Mouse (Mus musculus): ENCODE results near the gene Ttll8. TPM values are rescaled to one million over a fixed set of nuclear protein-coding genes. Genes with fewer than 3 reads are reported as not detected.

Gene Ttll8
- polyA plus RNA-seq (2014; fragmentation: Illumina TruSeq; extraction: RNeasy Lipid Tissue Mini Kit (QIAGEN cat#74804); ENCODE audit: low read depth, low replicate concordance) = not detected

DNA sequence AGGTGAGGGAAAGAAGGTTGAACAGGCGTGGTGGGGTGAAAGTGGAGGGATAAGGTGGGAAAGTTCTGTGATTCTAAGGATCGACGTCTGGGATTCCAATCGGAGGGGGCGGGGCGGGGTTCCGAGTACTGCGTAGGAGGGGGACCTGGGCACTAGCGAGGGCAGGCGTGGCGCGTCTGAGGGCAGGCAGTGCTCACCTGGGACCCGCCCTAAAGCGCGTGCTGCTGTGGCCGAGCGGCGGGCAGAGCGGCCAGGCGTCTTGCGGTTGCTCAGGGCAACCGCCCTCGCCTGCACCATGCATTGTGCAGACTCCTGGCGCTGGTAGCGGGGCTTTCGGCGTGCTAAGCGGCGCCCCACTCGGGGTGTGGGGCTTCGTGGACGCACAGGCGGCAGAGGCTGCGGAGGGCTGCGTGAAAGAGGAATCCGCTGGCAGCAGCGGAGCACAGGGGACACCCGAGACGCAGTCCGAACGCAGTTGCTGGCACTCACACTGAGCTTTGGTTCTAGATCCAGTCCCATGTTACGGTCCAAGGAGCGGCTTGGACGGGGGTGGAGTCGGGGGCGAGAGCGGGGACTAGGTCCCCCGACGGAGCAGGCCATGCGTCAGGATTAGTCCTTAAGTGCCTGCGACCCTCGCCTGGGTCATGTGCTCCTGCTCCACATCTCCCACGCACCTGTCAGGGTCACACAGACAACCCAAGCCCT, at the start of gene Ttll8:
Gene Ttll8, minus strand, starts transcription at position 51 of the 705 bp plus-strand sequence.

DNA sequence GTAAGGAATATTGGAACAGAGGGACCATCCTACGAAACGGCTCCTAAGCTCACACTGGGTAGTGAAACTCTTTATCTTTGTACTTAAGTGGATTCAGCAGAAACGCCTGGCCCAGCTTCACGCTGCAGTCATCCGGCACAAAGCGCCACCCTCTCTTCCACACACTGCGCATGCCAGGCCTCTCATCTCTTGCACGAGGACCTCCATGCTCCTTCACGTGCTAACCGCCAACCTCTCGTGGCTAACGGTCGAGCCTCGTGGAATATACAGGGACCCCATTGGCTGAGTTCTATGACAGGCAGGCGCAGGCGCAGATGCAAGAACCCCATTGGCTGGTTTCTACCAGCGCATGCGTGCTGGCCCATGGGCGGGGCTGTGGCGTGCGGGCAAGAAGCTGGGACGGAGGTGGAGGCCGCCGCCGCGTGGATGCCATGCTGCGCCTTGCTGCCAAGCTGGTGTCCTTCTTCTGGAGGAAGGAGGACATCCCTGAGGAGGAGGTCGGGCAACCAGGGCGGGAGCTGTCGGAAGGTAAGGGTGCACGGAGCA, 28.4 kb upstream of the Ttll8 start, which contains the start of gene Mov10l1:
Gene Mov10l1, plus strand, starts transcription at position 376 of the 546 bp plus-strand sequence.

DNA sequence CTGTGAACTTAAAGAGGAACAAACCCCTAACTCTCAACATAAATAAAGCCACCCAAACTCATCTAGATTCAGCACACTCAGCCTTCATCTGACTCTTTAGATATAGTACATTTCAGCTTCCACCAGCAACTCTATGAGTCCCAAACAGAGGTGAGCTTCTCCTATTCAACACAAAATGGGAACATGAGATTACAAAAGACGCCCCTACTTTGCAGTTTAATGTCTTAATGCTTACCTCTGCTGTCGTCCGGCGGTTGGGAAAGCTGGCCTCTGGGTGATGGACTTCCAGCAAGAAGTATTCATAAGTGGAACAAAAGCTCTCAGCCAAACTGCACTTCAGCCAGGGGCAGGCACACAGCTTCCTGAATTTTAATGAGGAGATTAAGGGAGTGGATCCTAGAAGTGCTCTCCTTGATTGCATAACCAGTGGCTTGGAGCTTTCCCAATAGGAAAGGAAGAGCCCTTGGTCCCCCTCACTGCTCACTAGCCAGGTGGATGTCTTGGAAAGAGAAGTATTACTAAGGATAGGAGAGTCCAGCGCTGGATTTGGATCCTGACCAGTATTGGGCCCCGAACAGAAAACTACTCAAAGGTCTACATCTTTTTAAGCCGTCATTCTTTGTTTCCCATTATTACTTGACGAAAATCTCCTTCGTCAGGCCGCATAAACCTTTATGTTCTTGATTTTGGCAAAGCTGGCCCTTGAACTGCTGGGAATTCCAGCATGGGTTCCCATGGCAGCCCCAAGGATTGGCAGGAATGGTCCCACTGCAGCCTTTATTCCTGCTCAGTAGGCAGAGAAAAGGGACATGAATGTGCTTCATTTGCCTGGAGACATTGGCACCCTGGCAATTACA, 24.3 kb upstream of the Ttll8 start, which contains the start of gene Mlc1:
Gene Mlc1, minus strand, starts transcription at position 727 of the 857 bp plus-strand sequence.

DNA sequence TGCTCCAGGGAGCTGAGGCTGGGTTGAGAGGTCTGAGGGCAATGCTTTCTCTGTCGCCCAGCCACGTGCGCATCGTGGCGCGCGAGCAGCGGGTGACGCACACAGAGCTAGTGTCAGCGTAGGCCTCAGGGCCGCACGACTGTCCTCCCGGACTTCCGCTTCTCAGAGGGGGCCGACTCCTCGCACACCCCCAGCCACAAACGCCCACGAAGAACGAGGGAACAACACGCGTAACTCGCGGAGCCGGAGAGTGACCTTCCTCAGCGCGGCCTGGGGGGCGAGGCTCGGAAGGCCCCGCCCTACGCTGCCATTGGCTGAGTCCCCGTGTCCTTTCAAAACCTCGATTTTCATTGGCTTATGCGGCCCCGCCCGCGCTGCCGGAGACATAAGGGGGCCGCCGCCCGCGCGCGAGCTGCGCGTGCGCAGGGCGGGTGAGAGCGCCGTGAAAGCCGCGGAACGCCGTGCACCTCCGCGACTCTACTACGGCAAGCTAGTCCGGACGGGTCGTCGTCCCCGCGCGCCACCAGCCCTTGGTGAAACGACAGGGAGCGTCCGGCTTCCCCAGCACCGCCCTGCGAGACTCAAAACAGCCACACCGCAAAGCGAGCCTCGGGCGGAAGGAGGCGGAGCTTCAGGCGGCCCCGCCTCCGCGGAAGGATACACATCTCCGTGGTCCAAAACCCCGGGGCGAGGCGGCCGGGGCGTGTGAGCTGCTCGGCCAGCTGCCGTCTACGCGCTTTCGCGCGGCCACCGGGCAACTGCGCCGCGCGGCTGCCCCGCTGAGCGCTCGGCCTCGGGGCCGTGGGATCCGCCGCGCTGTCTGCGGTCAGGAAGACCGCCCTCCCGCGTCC, 92.2 kb downstream of the Ttll8 start, which contains the start of gene Pim3:
Gene Pim3, plus strand, starts transcription at position 415 of the 851 bp plus-strand sequence.

Other genes starting within 250 kb of the Ttll8 start
- 22.7 TPM for gene Brd1, start 220.2 kb downstream of the Ttll8 start, polyA plus RNA-seq (2014; fragmentation: Illumina TruSeq; extraction: RNeasy Lipid Tissue Mini Kit (QIAGEN cat#74804); ENCODE audit: low read depth, low replicate concordance)
- gene Zbed4, start 202.8 kb downstream of the Ttll8 start, polyA plus RNA-seq (2014; fragmentation: Illumina TruSeq; extraction: RNeasy Lipid Tissue Mini Kit (QIAGEN cat#74804); ENCODE audit: low read depth, low replicate concordance) = 11.8 TPM
- 4.4 TPM for gene Alg12, start 135.1 kb downstream of the Ttll8 start, polyA plus RNA-seq (2014; fragmentation: Illumina TruSeq; extraction: RNeasy Lipid Tissue Mini Kit (QIAGEN cat#74804); ENCODE audit: low read depth, low replicate concordance)
- 5.5 TPM for gene Creld2, start 134.8 kb downstream of the Ttll8 start, polyA plus RNA-seq (2014; fragmentation: Illumina TruSeq; extraction: RNeasy Lipid Tissue Mini Kit (QIAGEN cat#74804); ENCODE audit: low read depth, low replicate concordance)
- 3.5 TPM for gene Pim3, start 92.2 kb downstream of the Ttll8 start, polyA plus RNA-seq (2014; fragmentation: Illumina TruSeq; extraction: RNeasy Lipid Tissue Mini Kit (QIAGEN cat#74804); ENCODE audit: low read depth, low replicate concordance)
- not detected for gene Mlc1, start 24.6 kb upstream of the Ttll8 start, polyA plus RNA-seq (2014; fragmentation: Illumina TruSeq; extraction: RNeasy Lipid Tissue Mini Kit (QIAGEN cat#74804); ENCODE audit: low read depth, low replicate concordance)
- not detected for gene Mov10l1, start 28.5 kb upstream of the Ttll8 start, polyA plus RNA-seq (2014; fragmentation: Illumina TruSeq; extraction: RNeasy Lipid Tissue Mini Kit (QIAGEN cat#74804); ENCODE audit: low read depth, low replicate concordance)
- gene Panx2, start 105.3 kb upstream of the Ttll8 start, polyA plus RNA-seq (2014; fragmentation: Illumina TruSeq; extraction: RNeasy Lipid Tissue Mini Kit (QIAGEN cat#74804); ENCODE audit: low read depth, low replicate concordance) = not detected
- gene Trabd, start 120.7 kb upstream of the Ttll8 start, polyA plus RNA-seq (2014; fragmentation: Illumina TruSeq; extraction: RNeasy Lipid Tissue Mini Kit (QIAGEN cat#74804); ENCODE audit: low read depth, low replicate concordance) = 3.2 TPM
- gene Selenoo, start 134.7 kb upstream of the Ttll8 start, polyA plus RNA-seq (2014; fragmentation: Illumina TruSeq; extraction: RNeasy Lipid Tissue Mini Kit (QIAGEN cat#74804); ENCODE audit: low read depth, low replicate concordance) = 5.4 TPM
- gene Tubgcp6, start 168.7 kb upstream of the Ttll8 start, polyA plus RNA-seq (2014; fragmentation: Illumina TruSeq; extraction: RNeasy Lipid Tissue Mini Kit (QIAGEN cat#74804); ENCODE audit: low read depth, low replicate concordance) = 1.6 TPM
- not detected for gene Hdac10, start 174.3 kb upstream of the Ttll8 start, polyA plus RNA-seq (2014; fragmentation: Illumina TruSeq; extraction: RNeasy Lipid Tissue Mini Kit (QIAGEN cat#74804); ENCODE audit: low read depth, low replicate concordance)
- gene Mapk12, start 186.3 kb upstream of the Ttll8 start, polyA plus RNA-seq (2014; fragmentation: Illumina TruSeq; extraction: RNeasy Lipid Tissue Mini Kit (QIAGEN cat#74804); ENCODE audit: low read depth, low replicate concordance) = 1.4 TPM
- gene Mapk11, start 195.2 kb upstream of the Ttll8 start, polyA plus RNA-seq (2014; fragmentation: Illumina TruSeq; extraction: RNeasy Lipid Tissue Mini Kit (QIAGEN cat#74804); ENCODE audit: low read depth, low replicate concordance) = 0.47 TPM
- gene Plxnb2, start 226.4 kb upstream of the Ttll8 start, polyA plus RNA-seq (2014; fragmentation: Illumina TruSeq; extraction: RNeasy Lipid Tissue Mini Kit (QIAGEN cat#74804); ENCODE audit: low read depth, low replicate concordance) = 4.9 TPM
- gene Dennd6b, start 242.1 kb upstream of the Ttll8 start, polyA plus RNA-seq (2014; fragmentation: Illumina TruSeq; extraction: RNeasy Lipid Tissue Mini Kit (QIAGEN cat#74804); ENCODE audit: low read depth, low replicate concordance) = 0.29 TPM